Mouse (Mus musculus) c-Kit-positive CD71-negative TER-119-negative erythroid progenitor cells, embryonic 14.5 days (primary cell): ENCODE results near the gene Pomp.

Source experiments
- DNase-seq: peaks from one replicate; pipeline ENCODE4 v3.0.0-alpha.2; 2013; ENCODE audit warnings: low read depth

Gene Pomp

DNA sequence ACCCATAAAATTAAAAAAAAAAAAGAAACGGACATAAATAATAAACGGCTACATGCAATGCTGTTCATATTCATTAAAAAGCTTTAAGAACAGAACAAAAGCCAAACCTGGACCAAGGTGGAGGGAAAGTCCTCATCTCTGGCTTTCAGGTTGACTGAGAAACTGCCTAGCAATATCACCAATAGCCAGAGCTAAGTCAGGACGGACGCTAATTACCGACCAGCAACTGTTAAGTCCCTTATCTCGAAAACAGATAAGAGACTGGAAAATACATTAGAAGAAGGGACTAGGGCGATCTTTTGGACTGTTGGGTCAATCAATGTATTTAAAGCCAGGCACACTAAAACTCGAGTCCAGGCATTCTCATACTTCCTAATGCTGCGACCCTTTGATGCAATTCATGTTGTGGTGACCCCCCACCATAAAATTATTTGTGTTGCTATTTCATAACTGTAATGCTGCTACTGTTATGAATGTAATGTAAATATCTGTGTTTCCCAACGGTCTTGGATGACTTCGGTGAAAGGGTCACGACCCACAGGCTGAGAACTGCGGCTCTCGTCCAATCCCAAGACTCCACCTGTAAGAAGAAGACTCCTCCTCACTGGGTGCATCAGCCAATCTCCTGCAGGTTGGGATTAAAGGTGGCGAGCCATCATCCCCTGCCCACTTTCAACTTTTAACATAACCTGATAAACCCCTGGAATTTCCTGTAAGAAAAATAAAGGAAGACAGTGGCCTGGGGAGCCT, 41.9 kb downstream of the Pomp start:
- DNase-seq, result no peak

DNA sequence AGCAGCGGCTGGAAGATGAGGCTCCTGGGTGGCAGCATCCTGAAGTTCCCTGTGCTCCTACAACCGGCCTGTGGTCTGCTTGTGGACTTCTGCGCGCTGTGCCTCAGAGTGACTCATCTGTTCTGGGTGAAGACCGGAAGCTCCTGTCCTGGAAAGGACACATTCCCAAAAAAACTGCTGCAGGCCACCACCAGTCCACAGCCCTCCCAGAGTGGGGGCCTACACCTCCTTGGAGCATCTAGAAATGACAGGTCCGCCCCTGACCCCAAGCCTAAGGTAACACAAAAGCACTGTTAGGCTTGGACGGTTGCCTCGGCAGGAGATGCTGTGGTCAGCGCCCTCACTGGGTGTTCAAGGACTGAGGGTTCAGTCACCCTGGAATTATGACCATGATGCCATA, 42.9 kb downstream of the Pomp start:
- DNase-seq, result no peak

DNA sequence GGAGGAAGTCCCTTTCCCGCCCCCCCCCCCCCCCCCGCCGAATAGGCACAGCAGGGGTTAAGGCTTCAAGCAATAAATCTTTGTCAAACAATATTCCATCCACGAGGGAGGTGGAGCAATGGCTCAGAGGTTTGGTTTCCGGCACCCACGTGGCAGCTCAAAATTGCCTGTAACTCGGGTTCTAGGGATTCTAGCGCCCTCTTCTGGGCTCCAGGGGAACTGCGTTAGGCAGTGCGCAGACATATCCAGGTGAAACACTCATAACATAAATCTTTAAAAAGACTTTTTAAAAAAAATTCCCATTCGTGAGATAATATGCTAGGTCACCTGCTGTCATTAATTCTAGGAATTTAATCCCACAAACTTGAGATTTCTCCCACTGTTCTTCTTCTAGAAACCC, 46.9 kb downstream of the Pomp start:
- no peak for DNase-seq

DNA sequence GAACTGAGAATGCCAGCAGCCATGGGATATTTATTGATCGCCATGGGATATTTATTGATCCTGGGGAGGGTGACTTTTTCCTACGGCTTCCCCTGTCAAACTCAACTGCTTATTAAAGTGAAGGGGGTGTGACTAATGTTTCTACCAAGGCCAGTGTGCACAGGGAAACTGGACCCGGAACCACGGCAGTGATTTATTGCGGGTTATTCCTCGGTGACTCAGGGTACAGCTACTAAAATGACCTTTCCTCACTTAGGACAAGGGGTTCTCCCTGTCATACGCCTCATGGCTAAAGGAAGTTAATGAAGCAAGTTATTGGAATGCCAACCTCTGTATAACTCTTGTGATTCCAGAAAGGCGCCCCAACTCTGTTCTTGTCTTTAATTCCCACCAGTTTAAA, 47.6 kb downstream of the Pomp start:
- DNase-seq, result no peak

DNA sequence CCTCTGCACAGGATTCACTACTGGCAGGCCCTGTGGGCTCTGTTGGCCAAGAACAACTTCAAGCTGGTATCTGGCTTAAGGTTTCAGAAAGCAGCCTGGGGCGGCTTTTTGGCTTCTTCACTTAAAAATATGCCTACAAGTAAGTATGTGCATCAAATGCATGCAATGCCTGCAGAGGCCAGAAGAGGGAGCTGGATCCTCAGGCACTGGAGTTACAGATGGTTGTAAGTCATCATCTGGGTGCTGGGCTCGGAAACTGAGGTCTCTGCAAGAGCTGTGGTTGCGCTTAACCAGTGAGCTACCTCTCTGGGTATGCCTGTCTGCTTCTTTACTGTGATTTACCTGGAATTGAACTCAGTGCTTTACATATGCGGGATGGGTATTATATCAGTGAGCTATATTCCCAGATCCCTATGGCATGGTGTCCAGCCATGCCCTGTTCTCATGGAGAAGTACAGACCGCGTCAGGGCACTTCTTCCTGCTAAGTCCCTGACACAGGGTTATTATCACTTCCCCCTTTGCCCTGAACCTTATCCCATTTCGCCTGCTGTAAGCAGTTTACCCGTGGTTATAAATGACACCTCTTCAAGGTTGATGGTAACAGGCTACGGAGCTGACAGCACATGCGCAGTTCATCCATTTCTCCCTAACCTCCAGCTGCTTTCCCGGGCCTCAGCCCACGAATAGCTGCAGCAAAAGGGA, 50.7 kb downstream of the Pomp start:
- no peak for DNase-seq

DNA sequence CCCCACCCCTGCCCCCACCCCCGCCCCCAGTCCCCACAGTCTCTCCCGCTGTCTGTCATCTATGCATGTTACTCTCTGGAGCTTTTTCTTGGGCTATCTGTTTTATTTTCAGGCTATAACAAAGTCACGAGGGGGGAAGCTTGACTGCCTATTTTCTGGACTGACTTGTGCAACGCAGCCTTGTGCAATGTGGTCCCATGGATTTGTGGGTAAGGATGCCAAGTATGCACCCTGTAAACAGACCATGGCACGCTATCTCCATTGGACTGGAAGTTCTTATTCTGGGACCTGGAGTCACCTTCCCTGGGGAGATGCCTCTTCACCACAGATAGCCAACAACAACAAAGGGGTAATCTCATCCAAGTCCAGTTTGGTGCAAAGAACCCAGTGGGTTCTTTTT, 51.5 kb downstream of the Pomp start:
- no peak for DNase-seq

DNA sequence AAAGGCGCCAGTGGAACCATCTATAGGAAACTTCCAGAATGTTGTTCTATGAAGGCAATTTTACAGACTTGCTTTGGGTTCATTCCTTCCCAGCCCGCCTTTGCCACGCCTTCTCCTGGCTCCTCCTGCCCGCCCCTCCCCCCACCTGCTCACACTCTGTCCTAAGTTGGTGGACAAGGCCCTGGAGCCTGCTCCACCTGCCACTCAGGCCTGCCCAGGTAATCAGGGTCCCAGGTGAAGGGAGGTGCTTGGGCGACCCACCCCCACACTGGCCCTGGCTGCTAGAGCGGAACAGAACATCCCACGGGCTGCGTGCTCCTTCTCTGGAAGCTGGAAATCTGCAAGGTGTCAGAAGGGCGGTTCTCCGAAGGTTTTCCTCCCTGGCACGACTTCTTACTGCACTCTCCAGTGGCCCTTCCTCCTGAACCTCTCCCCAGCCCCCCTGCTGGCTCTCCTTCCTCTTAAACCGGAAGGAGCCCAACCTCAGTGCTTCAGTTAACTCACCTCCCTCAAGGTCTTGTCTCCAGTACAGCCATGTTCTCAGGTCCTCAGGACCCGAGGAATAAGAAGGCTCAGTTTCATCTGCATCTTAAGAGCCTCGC, 53.1 kb downstream of the Pomp start:
- no peak for DNase-seq

DNA sequence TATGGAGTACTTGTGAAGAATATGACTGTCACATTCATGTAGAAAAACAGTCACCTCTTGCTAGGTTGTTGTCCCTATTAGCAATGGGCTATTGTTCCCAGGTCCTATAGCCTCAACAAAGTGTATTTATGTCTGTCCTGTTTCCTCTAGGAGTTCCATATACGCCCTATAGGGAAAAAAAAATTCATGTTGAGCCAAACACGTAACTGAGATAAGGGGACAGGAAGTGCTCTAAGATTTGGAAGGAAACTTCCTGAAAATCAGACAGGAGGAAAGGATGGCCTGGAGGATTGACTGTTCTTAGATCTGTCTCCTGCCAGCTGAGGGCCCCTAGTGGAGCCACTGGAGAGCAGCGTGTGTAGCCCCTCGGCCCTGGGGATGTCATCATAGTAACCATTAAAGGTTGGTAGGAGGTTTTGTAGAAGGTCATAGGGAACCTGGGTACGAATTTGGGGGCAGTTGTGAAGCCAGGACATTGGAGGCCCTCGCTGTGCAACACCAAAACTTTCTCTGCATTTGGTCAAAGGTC, 54.8 kb downstream of the Pomp start:
- DNase-seq, result no peak

DNA sequence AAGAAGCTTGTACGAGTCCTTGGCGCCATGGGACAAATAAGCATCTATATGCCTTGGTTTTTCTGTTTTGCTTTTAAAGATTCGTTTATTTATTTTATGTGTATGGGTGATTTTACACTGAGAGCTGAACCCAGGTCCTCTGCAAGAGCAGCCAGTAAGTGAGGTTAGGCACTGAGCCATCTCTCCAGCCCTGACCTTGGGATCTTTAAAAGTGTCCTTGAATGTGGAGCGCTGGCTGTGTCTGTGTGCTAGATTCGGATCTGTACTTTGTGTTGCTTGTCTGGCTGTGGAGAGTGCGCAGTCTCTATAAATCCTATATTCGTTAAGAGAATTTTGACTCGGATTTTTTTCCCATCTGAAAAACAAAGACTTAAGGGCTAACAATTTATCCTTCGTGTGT, 55.9 kb downstream of the Pomp start:
- no peak for DNase-seq

DNA sequence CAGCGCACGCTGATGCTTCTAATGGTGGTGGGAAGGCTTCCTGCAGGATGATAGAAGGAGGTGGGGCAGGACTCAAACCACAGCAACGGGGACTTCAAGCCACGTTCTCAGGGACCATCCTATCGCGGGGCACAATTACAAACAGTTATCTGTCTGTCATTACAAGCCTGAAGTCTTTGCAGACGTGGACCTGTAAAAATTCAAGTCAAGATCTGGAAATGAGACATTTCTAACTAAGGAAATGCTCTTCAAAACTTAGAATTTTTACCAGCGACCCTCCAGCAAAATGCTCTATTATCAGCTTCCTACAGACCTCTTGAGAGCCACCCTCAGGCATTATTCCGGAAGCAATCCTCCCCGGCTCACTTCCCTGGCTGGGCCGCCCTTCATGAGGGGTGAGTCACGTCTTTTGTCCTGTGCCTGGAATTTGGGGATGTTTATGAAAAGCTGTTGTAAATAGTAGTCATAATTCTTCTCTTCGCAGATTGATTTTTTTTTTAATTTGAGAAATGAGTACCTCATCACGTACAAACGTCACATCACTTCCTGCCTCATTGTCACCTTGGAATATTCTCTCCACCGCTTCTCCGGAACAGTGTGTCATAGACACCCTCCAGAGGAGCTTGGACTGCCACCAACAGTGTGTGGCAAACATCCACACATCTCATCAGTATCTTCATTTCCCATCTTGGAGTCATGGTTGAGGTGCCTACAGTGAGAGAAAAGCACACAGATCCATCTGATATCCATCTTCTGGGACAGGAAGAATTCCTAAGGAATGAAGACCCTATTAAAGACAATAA, 58.0 kb downstream of the Pomp start:
- no peak for DNase-seq

DNA sequence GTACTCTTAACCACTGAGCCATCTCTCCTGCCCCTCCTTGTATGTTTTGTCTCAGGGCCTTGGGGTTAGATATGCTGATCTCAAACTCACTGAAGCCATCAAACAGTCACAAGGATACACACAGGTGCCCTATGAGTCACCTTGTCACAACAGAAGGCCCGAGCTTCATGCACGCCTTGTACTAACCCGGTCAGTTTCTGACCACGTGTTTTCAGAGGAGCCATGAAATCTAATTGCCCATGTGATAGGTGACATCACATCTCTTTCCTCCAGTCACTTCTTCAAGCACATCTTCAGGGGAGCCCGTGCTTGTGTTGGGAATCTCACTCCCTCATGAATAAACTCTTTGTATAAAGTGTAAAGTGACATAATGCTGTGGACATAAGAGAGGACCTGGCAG, 64.4 kb downstream of the Pomp start:
- no peak for DNase-seq
